Mouse (Mus musculus) small intestine, adult 2 months (tissue): ENCODE measurements at regions not wholly inside any gene's neighbourhood (a gene's known extent, or its start where the extent isn't known, plus 50 kb on each side); places are given as distances from the start of the nearest gene placed in this dataset.

Experiments used
- CTCF ChIP-seq: fragments of 200-500 bp; IDR thresholded peaks from 2 replicates; pipeline ENCODE4 v1.5.1; 2012; ENCODE audit warnings: low read depth, mild to moderate bottlenecking, control low read depth, inconsistent platforms, low read length, moderate library complexity, mixed read lengths; ENCODE audit not compliant: insufficient replicate concordance, insufficient read length; ENCODE audit errors: extremely low read depth
- POLR2A ChIP-seq: fragments of 200-500 bp; IDR thresholded peaks from 2 replicates; pipeline ENCODE4 v1.6.1; 2012; ENCODE audit warnings: low read depth, mild to moderate bottlenecking, control low read depth, inconsistent platforms, low read length, moderate library complexity

GRCm38 (mm10) chr12:69441764-69442163, 69.5 kb upstream of the Gm9887 start:
- TF ChIP-seq POLR2A (no peak), CTCF (no peak)
